Mouse (Mus musculus): ENCODE results near the gene Atoh8.

DNA sequence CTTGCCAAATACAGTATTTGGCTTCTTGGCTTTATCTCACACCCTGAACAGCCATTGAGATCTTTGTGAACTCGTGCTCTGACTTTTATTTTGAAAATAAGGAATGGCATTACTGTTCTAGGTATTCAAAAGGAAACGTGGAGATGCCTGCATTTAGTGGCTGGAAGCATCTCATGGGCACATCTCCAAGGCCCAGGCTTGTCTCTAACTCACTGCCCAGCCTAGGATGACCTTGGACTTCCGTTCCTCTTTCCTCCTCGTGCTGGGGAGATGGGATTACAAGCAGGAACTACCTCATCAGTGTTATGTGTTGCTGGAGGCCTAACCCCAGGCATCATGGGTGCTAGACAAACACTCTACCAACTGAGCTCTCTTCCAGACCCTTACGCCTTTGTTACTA is 32.1 kb downstream of the Atoh8 start:
- TF ChIP-seq CTCF (IDR thresholded peaks at IDR 0.05; ENCODE audit: control insufficient read depth, insufficient read depth, insufficient read length) (no peak), MAX (IDR thresholded peaks at IDR 0.05) (no peak), USF1 (IDR thresholded peaks at IDR 0.05; ENCODE audit: low read depth) (no peak)
